Mouse (Mus musculus): Measurements from ENCODE around the gene Afap1l2. TPM values are rescaled to one million over a fixed set of nuclear protein-coding genes. Genes with fewer than 3 reads are reported as not detected.
A peak's percentile ranks its signal among the peaks of the same experiment; 100 is the strongest.

Gene Afap1l2
- polyA plus RNA-seq (2012; rRNA removed), result 4.7 and 5.9 TPM in 2 replicates

- Histone ChIP-seq H3K27ac (ENCODE audit: control insufficient read depth, insufficient read depth, low read length) (no peak within 1 kb of the TSS), H3K4me1 (replicated peaks; ENCODE audit: control insufficient read depth, insufficient read depth, low read length) (no peaks in the 10 kb centered on the region), H3K36me3 (ENCODE audit: control insufficient read depth, insufficient read depth, low read length) (no peaks in the 10 kb centered on the region), H3K27me3 (ENCODE audit: control insufficient read depth, insufficient read depth, low read length) (peaks cover 5% of the 10 kb centered on the region; the same call in 1 of the 2 replicates), H3K4me3 (ENCODE audit: control insufficient read depth, insufficient read depth, low read length) (peak within 1 kb of the TSS; percentile 26)
- DNase-seq, result peak; percentile 11
- TF ChIP-seq POLR2A (IDR thresholded peaks at IDR 0.05; ENCODE audit: control insufficient read depth, extremely low read depth, insufficient read depth, low read length, poor library complexity) (no peak), CTCF (IDR thresholded peaks at IDR 0.05; ENCODE audit: borderline replicate concordance, control insufficient read depth, extremely low read depth, insufficient read depth, low read length, poor library complexity) (no peak)
- WGBS, result 6% methylated on average over 68 of the region's 68 CpGs
Observed at GRCm38 (mm10) chr19:57007781-57008710, at the start of gene Afap1l2. Afap1l2 (minus strand) TSS chr19:57008228.

- Histone ChIP-seq H3K27ac (ENCODE audit: control insufficient read depth, insufficient read depth, low read length) (no peak overlapping the region), H3K27me3 (ENCODE audit: control insufficient read depth, insufficient read depth, low read length) (no peaks in the 10 kb centered on the region), H3K4me3 (ENCODE audit: control insufficient read depth, insufficient read depth, low read length) (no peak overlapping the region), H3K36me3 (ENCODE audit: control insufficient read depth, insufficient read depth, low read length) (peaks cover 94% of the 10 kb centered on the region), H3K4me1 (replicated peaks; ENCODE audit: control insufficient read depth, insufficient read depth, low read length) (no peaks in the 10 kb centered on the region)
- no peak for TF ChIP-seq POLR2A (IDR thresholded peaks at IDR 0.05; ENCODE audit: control insufficient read depth, extremely low read depth, insufficient read depth, low read length, poor library complexity)
- no peak for TF ChIP-seq CTCF (IDR thresholded peaks at IDR 0.05; ENCODE audit: borderline replicate concordance, control insufficient read depth, extremely low read depth, insufficient read depth, low read length, poor library complexity)
- no peak for DNase-seq
- 100% methylated on average over 2 of the region's 2 CpGs for WGBS
Observed at GRCm38 (mm10) chr19:57057568-57057967, 49.5 kb upstream of the Afap1l2 start.

- TF ChIP-seq CTCF (IDR thresholded peaks at IDR 0.05; ENCODE audit: borderline replicate concordance, control insufficient read depth, extremely low read depth, insufficient read depth, low read length, poor library complexity) (no peak), POLR2A (IDR thresholded peaks at IDR 0.05; ENCODE audit: control insufficient read depth, extremely low read depth, insufficient read depth, low read length, poor library complexity) (no peak)
- no peaks in the 10 kb centered on the region for H3K4me1 ChIP-seq (replicated peaks; ENCODE audit: control insufficient read depth, insufficient read depth, low read length)
- 94% methylated on average over 16 of the region's 16 CpGs for WGBS
Observed at GRCm38 (mm10) chr19:57055215-57056120, 47.4 kb upstream of the Afap1l2 start.

GRCm38 (mm10) chr19:57052959-57053358, 44.9 kb upstream of the Afap1l2 start:
- DNase-seq, result no peak
- peaks cover 90% of the 10 kb centered on the region for H3K36me3 ChIP-seq (ENCODE audit: control insufficient read depth, insufficient read depth, low read length)
- H3K27ac ChIP-seq (ENCODE audit: control insufficient read depth, insufficient read depth, low read length), result no peak overlapping the region
- TF ChIP-seq CTCF (IDR thresholded peaks at IDR 0.05; ENCODE audit: borderline replicate concordance, control insufficient read depth, extremely low read depth, insufficient read depth, low read length, poor library complexity) (no peak), POLR2A (IDR thresholded peaks at IDR 0.05; ENCODE audit: control insufficient read depth, extremely low read depth, insufficient read depth, low read length, poor library complexity) (no peak)
- WGBS, result 96% methylated on average over 8 of the region's 8 CpGs
- H3K27me3 ChIP-seq (ENCODE audit: control insufficient read depth, insufficient read depth, low read length), result no peaks in the 10 kb centered on the region
- H3K4me1 ChIP-seq (replicated peaks; ENCODE audit: control insufficient read depth, insufficient read depth, low read length), result no peaks in the 10 kb centered on the region
- H3K4me3 ChIP-seq (ENCODE audit: control insufficient read depth, insufficient read depth, low read length), result no peak overlapping the region

More at GRCm38 (mm10) chr19:57055215-57056120, 47.4 kb upstream of the Afap1l2 start:
- no peak overlapping the region for H3K4me3 ChIP-seq (ENCODE audit: control insufficient read depth, insufficient read depth, low read length)
- peaks cover 93% of the 10 kb centered on the region for H3K36me3 ChIP-seq (ENCODE audit: control insufficient read depth, insufficient read depth, low read length)
- DNase-seq, result no peak
- H3K27ac ChIP-seq (ENCODE audit: control insufficient read depth, insufficient read depth, low read length), result no peak overlapping the region
- H3K27me3 ChIP-seq (ENCODE audit: control insufficient read depth, insufficient read depth, low read length), result no peaks in the 10 kb centered on the region

- Histone ChIP-seq H3K4me1 (replicated peaks; ENCODE audit: control insufficient read depth, insufficient read depth, low read length) (no peaks in the 10 kb centered on the region), H3K4me3 (ENCODE audit: control insufficient read depth, insufficient read depth, low read length) (no peak overlapping the region), H3K36me3 (ENCODE audit: control insufficient read depth, insufficient read depth, low read length) (peaks cover 90% of the 10 kb centered on the region), H3K27me3 (ENCODE audit: control insufficient read depth, insufficient read depth, low read length) (no peaks in the 10 kb centered on the region), H3K27ac (ENCODE audit: control insufficient read depth, insufficient read depth, low read length) (no peak overlapping the region)
- no peak for TF ChIP-seq CTCF (IDR thresholded peaks at IDR 0.05; ENCODE audit: borderline replicate concordance, control insufficient read depth, extremely low read depth, insufficient read depth, low read length, poor library complexity)
- no peak for DNase-seq
- 97% methylated on average over 7 of the region's 7 CpGs for WGBS
Observed at GRCm38 (mm10) chr19:57052016-57052415, 44.0 kb upstream of the Afap1l2 start.

- no peak overlapping the region for H3K4me3 ChIP-seq (ENCODE audit: control insufficient read depth, insufficient read depth, low read length)
- no peaks in the 10 kb centered on the region for H3K4me1 ChIP-seq (replicated peaks; ENCODE audit: control insufficient read depth, insufficient read depth, low read length)
- no peak overlapping the region for H3K27ac ChIP-seq (ENCODE audit: control insufficient read depth, insufficient read depth, low read length)
- no peaks in the 10 kb centered on the region for H3K27me3 ChIP-seq (ENCODE audit: control insufficient read depth, insufficient read depth, low read length)
- WGBS, result 96% methylated on average over 16 of the region's 16 CpGs
- H3K36me3 ChIP-seq (ENCODE audit: control insufficient read depth, insufficient read depth, low read length), result peaks cover 93% of the 10 kb centered on the region
- no peak for TF ChIP-seq CTCF (IDR thresholded peaks at IDR 0.05; ENCODE audit: borderline replicate concordance, control insufficient read depth, extremely low read depth, insufficient read depth, low read length, poor library complexity)
- no peak for TF ChIP-seq POLR2A (IDR thresholded peaks at IDR 0.05; ENCODE audit: control insufficient read depth, extremely low read depth, insufficient read depth, low read length, poor library complexity)
- DNase-seq, result no peak
Observed at GRCm38 (mm10) chr19:57049592-57050090, 41.6 kb upstream of the Afap1l2 start.

Measured in thymus, adult 2 months (tissue).